Mouse (Mus musculus) urinary bladder, adult 2 months (tissue): ENCODE results near the gene Gm9958. TPM values are rescaled to one million over a fixed set of nuclear protein-coding genes. Genes with fewer than 3 reads are reported as not detected.

Experiments
- DNase-seq: peaks from one replicate; pipeline ENCODE4 v3.0.0; 2022; ENCODE audit warnings: low spot score
- polyA plus RNA-seq: library from polyadenylated mRNA; depleted of rRNA; stranded (reverse); fragments of >200 nt; gene quantifications from 2 replicates; pipeline ENCODE4 v1.2.3, GENCODE M21; 2012; rRNA removed

Gm9958 gene
- polyA plus RNA-seq = 3.0 and 3.3 TPM in 2 replicates

DNA sequence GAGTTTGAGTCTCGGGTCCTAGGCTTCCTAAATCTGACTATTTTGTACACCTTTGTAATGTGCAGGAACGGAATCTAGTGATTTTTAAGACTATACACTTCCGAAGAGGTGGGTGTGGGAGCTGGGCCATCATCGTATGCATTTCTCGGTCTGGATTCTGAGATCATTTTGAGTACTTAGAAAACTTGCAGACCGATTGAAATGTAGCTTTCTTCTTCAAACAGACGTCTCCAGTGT lies at the start of gene Gm9958:
Gene Gm9958 (plus strand): TSS at position 138 of the 237 bp plus-strand sequence.
- DNase-seq = no peak

DNA sequence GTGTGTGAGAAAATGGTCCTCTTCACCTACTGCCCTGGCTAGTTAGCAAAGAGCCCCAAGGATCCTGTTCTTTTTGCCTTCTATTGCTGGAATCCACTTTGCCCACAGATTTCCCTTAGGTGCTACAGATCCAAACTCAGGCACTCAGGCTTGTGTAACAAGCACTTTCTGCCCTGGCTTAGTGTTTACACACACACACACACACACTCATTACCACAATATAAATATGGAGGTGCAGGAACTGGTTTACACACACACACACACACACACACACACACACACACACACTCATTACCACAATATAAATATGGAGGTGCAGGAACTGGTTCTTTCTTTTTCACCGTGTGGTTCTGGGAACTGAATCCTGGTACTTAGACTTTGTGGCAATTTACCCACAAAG lies 35.9 kb upstream of the Gm9958 start:
- no peak for DNase-seq

DNA sequence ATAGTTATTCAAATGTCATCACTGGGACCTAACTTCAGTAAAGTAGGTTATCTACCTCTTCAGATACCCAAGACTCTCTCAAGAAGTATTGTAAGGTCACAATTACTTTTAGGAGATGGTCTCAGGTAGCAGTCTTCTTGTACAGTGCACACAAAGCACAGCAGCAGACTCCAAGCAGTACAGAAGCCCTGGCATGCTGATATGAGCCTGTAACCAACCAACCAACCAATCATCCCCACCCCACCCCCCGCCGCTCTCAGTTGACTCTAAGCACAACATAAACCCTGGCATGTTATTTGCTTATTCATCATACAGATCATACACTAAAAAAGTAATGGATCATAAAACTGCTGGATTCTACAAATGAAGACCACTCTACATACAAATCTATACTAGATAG lies 34.5 kb upstream of the Gm9958 start:
- no peak for DNase-seq

DNA sequence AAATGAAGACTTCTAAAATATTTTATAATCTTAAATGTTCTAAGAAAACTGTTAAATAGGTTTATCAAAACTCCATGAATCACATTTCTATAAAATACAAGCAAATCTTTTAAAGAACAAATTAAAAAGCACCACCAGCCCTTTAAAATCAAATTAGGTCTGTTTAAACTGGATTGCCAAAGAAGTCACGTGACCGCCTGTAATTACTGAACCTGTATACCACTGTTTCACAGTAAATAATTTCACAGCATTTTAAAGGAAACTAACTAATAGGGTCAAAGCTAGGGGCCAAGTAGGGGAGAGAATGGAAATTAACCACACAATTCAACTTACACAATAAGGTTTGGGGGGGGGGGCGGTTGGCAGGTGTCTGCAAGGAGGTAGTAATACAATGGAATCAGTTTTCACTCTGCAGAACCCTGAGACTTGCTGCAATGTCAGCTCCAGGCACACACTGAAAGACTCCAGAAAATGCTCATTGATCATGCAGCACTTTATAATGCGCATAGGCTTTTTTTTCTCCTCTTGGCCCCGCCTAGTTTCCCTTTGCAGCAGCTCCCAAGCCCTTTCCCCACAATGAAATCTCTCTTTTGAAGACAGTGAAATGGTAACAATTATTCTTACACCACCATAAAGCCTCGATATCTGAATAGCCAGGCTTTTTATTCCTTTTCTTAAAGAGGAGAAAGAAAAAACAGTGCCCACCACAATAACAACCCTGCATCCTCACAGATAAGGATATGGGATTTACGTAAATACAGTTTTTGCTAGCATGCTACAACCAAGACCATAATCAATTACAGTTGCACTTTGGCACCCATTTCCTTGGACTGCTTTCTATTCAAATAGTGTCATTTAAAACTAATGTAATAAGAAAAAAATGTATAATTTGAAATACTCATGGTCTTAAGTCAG lies 28.6 kb upstream of the Gm9958 start:
- no peak for DNase-seq

DNA sequence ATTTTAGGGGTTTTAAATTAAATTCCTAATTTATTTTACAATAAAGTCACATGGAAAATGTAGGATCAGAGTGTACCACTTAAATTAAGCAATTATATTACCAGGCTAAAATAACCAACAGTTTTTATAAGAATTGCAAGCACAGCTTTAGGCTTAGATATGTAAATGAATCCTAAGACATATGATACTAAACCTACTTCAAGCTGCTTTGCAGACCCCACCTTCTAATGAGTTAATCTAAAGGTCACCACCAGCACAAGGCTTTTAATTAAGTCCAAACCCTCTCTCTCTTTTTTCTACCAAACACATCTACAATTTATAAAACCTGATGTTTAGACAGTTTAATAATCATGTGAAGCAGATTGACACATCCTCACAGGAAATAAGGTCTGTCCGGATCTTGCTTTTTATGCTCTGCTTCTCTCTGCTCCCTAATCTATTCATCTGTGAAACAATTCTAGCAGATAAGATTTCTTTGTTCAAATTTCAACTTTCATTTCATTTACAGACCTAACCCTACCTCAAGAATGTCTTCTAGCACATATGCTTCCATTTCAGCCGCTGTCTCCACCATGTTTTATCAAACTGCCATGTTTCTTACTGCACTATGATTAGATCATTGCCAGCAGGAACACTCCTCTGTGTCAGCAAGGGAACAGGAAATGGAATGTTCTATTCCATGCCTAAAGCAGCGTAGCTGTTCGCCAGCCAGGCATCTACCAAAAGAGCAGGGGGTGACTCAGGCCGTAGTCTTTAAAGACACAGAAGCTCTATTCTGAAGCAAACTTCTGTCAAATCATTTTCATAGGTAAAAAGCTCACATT lies 27.7 kb upstream of the Gm9958 start:
- no peak for DNase-seq

DNA sequence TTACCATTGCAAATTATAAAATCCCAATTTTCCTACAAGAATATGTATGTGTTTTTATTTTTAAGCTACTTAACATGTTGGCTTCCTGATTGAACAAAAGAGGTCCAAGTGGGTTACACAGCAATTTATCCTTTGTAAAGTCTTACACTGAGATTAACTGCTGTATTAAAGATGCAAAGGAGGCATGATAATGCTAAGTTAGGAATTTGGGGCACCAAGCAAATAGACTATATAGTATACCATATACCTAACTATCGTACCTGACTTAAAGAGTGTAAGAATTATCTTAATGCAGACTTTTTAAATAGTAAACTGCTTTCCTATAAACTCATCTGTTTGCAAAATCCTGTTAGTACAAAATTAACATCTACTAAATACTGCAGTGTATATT lies 27.1 kb upstream of the Gm9958 start:
- DNase-seq = no peak

DNA sequence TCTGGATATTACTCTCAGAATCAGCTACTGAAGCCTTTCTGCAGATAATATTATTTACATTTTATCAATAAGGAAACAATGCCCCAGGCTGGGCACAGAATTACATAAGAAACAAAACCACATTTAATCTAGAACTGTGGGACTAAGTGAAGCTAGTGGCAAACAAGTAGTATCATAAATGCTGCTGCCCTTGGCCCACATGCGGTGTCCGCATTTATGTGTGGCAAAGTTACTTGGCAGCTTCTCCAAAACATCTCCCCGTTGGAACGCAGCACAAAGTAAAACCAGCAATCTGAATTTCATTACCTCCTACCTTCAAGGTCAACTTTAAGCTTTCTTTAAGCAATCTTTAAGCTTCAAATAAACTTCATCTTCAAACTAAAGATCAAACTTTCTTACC lies 26.2 kb upstream of the Gm9958 start:
- no peak for DNase-seq

DNA sequence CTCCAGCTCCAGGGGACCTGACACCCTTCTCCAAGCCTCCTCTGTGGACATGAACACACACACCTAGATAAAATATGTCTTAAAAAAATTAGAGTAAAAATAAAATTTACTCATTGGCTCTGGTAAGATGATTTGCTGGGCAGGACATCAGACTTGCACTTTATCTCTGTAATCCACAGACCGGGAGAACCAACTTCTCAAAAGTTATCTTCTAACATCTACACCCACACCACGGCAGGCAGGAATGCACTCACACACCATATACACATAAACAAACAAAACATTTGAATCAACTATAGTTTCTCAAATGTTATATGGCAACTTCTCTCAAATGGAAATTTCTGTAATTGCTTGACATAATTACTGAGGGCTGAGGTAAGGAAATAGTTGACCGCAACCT lies 20.1 kb upstream of the Gm9958 start:
- DNase-seq = no peak

DNA sequence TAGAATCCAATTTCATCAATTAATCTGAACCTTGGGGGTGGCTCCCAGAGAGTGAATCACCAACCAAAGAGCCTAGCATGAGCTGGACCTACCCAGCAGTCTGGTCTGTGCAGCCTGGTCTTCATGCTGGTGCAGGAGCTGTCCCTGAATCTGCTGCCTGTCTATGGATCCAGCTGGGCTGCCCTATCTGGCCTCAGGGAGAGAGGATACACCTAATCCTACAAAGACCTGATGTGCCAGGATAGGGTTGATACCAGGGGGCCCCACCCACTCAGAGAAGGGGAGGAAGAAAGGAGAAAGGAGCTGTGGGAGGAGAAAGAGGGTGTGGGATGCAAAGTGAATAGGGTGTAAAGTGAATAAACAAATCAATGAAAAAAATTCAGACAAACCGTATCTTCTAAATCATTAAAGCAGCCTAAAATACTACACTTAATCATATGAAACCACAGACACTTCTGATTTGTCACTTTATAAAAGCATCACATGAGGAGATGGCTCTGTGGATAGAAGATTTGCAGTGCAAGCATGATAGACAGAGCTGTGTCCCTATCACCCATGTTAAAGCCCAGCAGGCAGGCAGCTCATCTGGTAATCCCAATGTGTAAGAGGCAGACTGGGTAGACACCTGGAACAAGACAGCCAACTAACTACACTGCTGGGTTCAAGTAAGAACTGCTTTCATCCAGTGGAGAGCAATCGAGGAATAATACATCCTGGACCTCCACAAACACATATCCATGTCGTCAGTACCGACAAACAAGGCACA lies 13.3 kb upstream of the Gm9958 start:
- no peak for DNase-seq

DNA sequence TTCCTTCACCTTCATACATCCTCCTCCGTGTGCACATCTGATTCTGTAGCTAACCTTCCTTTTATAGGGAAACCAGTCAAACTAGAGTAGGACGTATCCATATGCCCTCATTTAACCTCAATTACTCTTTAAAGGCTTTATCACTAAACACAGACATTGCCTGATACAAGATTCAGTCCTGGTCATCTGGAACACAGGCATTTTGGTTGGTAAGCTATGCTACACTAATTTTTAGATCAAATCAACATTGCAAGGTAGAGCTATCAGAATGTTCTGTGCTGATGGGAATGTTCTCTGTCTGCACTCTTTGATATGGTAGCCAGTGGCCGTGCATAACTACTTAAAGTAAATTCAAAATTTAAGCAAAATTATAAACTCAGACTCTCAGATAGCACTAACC lies 11.2 kb upstream of the Gm9958 start:
- DNase-seq = no peak

DNA sequence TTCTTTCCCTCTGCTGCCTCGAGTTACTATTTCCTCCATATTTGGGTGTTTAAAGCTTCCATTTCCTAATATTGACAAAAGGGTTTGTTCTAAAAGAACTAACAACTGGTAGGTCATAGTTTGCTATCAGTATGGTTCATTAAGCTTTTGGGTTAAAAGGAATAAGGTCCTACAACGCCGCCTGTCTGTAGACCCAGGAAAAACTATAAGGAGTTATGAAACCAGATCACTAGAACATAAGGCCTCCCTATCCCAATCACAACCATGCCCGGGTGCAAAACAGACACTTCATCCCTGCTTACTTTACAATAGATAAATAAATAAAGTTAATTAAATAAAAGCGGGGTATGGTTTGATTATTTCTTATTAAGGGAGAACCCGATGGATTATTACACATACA lies 2.5 kb upstream of the Gm9958 start:
- no peak for DNase-seq

DNA sequence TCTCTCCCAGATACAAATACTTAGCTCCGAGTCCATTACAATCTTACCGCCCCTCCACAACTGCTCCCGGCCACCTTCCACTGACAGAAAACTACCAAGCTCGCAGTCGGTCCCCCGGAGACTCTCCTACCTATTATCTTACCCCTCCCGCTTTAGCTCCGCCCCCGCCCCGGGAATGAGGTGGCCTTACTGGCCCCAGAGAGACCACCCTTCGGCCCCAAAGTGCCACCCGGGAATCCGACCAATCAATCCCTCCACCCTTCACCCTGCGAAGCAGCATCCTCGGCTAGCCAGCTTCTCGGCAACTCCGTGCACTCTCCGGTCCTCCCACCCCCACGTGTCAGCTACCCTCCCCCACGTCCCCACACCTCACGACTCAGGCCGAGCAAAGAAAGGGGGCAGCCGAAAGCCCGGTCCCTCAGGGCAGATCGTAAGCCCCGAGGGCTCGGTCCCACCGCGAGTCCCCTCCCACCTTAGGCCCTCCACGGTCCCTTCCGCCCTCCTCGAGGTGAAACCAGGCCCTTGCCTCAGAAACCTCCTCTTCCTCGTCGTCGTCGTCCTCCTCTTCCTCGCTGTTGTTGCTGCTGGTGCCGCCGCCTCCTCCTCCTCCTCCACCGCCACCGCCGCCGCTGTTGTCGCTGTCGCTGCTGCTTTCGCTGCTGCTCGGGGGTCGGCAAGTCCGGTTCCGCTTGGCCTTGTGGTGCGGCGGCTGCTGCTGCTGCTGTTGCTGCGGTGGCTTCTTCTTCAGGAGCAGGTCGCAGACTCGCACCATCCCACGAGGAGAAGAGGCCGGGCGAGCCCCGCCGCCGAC lies 1.7 kb upstream of the Gm9958 start:
- DNase-seq = peak; percentile 49

DNA sequence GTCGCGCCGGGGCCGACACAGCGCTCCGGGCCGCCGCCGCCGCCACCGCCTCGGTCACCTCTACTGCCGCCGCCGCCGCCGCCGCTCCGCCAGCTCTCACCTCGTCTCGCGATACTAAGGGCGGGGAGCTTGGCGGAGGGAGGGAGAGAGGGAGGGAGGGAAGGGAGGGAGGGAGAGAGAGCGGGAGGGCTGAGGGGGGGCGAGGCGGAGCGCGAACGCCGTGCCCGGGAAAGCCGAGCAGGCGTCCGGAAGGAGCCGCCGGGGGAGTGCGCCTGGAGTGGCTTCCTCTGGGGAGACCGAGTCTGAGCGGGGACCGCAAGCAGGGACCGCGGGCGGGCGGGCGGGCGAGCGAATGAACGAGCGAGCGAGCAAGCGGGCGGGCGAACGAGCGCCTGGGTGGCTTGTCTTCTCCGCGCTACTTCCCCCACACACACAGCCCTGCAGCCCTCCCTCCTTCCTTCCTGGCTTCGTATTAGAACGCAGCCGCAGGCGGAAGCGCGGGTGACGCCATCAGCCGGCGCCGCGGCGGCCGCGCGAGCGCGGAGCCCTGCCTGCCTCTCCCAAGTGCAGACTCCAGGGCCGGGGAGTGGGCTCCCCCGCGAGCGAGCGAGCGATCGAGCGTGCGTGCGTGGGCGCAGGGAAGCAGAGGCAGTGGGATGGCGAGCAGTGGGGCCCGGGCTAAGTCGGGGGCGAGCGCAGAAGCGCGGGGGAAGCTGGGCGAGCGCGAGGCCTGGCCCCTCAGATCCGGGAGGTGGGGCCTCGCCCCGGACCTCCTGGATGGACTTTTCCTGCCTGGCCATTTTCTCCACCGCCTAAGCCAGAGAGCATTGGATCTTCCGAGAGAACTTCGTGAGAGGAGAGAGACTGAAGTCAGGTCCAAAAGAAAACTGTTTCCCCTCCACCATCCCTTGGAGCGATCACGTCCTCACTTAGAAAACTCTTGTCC lies 610 bp upstream of the Gm9958 start, which contains the start of gene Ankrd17:
Gene Ankrd17 (minus strand): TSS at position 457 of the 946 bp plus-strand sequence.
- peak; percentile 87 for DNase-seq

DNA sequence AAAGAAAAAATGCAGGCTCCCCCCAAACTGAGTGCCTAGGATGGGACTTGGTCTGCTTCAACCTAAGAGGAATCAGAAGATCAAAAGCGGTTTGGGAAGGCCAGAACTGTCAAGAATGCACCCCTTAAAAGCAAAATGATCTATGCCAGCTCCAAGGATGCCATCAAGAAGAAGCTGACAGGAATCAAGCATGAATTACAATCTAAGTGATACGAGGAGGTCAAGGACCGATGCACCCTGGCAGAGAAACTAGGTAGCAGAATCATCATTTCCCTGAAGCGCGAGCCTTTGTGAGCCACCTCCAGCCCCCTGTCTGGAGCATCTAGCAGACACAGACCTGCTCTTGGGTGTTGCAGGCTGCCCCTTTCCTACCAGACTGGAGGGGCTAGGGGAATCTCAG lies 3.4 kb downstream of the Gm9958 start:
- no peak for DNase-seq

DNA sequence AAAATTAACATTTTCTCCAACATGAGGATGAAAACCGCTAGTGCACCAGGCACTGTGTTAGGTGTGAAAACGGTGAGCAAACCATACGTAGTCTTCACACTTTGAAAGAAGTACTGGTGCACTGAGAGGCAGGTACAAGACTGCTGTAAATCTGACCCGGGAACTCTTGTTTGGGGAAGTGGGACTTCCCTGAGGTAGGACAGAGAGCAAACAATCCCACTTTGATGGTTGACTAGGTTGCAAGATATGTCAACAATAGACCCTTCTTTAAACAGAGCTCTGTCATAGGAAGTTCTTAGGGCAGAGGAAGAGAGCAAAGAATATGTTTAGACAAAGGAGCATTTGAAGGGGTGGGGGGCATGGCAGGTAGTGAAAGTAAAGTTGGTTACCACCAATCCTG lies 6.7 kb downstream of the Gm9958 start:
- no peak for DNase-seq

DNA sequence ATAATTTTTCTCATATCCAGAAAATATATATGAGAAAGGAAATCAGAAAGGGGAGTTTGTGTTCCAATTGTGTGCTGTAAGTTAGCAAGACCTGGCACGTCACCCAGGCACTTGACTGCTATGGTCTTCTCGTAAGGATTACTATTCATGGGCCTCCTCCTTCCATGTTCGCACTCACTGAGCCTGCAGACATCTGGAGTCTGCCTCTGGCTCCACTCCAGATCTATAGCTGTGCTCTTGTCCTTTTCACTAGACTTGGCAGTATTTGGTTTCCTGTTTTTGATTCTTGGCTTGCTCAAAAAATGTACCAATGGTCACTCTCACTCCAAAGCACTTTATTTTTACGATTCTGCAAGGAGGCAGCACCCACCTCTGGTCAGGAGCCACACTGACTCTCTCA lies 14.5 kb downstream of the Gm9958 start:
- no peak for DNase-seq

DNA sequence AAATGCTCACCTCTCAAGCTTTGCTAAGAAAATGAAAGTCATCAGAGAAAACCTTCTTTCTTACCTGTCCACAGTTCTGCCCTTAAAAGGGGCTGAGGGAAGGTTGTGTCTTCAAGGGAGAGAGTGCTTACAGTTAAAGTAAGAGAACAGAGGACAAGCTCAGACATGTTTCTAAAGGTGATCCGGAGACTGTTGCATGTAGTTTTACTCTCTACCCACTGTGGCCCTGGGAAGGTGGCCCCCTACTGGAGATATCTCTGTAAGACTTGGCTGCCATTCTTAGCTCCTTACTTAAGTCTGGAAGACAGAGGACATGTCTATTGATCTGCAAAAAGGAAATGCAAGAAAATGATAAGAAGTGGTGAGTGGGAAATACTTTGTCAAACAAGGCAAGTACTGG lies 16.1 kb downstream of the Gm9958 start:
- no peak for DNase-seq

DNA sequence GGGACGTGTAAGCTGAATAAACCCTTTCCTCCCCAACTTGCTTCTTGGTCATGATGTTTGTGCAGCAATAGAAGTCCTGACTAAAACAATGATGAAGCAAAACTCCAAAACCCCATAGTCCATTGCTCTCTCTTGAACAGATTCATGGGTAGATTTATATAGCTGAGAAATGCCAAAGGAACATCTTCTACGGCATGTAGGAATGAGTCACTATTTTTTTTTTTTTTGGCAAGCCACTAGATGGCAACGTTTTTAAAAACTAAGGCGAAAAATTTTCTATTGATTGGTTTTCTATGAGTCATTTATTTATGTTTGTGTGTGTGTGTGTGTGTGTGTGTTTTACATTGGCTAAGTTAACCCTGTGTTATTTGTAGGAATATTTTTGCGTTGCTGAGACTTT lies 26.8 kb downstream of the Gm9958 start:
- DNase-seq = no peak

DNA sequence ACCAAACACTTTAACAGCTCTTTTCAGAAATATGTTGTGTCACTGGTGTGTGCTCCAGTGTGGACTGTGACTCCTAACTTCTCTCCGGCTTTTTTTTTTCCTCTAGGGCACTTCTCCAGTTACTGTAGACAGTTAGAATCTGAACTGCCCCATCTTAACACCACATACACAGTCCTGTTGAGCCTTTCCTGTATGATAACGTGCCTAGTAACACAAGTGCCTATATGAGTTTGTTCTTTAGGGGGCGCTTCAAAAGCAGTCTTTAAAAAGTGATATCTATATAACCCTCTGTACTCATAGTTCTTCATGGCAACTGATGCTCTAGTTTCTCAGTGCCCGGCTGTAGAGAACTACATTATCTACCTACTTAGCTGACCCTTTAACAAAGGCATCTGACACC lies 27.3 kb downstream of the Gm9958 start:
- no peak for DNase-seq

DNA sequence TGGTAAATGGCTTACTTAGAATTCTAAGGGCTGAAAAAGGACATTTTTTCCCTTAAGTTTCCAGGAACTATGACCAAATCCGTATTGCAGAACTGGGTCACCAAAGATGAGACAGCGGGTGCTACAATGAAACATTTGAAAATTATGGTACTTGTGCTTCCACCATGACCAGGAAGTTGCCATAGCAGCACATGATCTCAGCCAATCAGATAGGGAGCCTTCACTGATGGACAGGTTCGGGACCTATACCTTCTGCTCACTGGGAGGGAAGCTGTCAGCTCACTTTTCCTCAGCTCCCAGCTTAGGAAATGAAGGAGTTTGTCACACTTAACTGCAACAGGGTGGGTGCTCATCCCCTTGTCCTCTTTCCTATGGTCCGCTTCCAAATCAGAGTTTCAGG lies 29.8 kb downstream of the Gm9958 start:
- DNase-seq = no peak
